ENCODE assay signal across 8 mouse cellular contexts in genomic region chr19:5272801-5273733, GRCm38 (mm10). TPM values are rescaled to one million over a fixed set of nuclear protein-coding genes. Genes with fewer than 3 reads are reported as not detected.
DNase-seq lines count a peak whose midpoint lies in the region; ATAC-seq lines count a peak whose summit lies in the region.

Pacs1 (minus strand) TSS chr19:5273119.

- H3K27ac ChIP-seq in intestine, embryonic 14.5 days (ENCODE audit: low read depth): peak within 1 kb of the TSS; percentile 84

- peak within 1 kb of the TSS; percentile 93 for H3K4me2 ChIP-seq in intestine, embryonic 14.5 days (ENCODE audit: low read length)

- H3K27me3 ChIP-seq in intestine, embryonic 14.5 days (replicated peaks; ENCODE audit: control insufficient read depth, insufficient read depth, low read length): no peaks in the 10 kb centered on the region

- ATAC-seq in intestine, embryonic 14.5 days (replicated peaks; ENCODE audit: low FRiP score, low TSS enrichment, low read depth): peak; percentile 87

- H3K9ac ChIP-seq in intestine, embryonic 14.5 days (ENCODE audit: low read length): peak within 1 kb of the TSS; percentile 84

- peaks cover 38% of the 10 kb centered on the region for H3K36me3 ChIP-seq in intestine, embryonic 14.5 days (ENCODE audit: control insufficient read depth, insufficient read depth, low read length)

- peak within 1 kb of the TSS; percentile 98 for H3K4me3 ChIP-seq in intestine, embryonic 14.5 days (ENCODE audit: low read depth, low read length)

- H3K4me1 ChIP-seq in intestine, embryonic 14.5 days (replicated peaks; ENCODE audit: control insufficient read depth, insufficient read depth, low read length): peaks cover 20% of the 10 kb centered on the region

- peak; percentile 81 for DNase-seq in adipocyte (ENCODE audit: low spot score)
- DNase-seq in embryo, embryonic 10.5 days (ENCODE audit: low spot score): peak; percentile 93
- peak; percentile 90 for DNase-seq in gastrocnemius, postnatal 25 days
- DNase-seq in intestine, embryonic 14.5 days (ENCODE audit: low spot score): peak; percentile 90
- peak; percentile 79 to 87 for DNase-seq in left cerebral cortex, postnatal 14 days (ENCODE audit: low spot score in 2 of 2)
- DNase-seq in mesoderm, embryonic 11.5 days (ENCODE audit: low read depth, low spot score): peak; percentile 94
- peak; percentile 74 to 77 for DNase-seq in right cerebral cortex, postnatal 36 days (ENCODE audit: low spot score in 2 of 2)
- DNase-seq in yolk sac, embryonic 10.5 days (ENCODE audit: low spot score): peak; percentile 88

- no peaks in the 10 kb centered on the region for H3K9me3 ChIP-seq in intestine, embryonic 14.5 days (ENCODE audit: control insufficient read depth, low read length)

- WGBS in intestine, embryonic 14.5 days: under 1% methylated on average over 68 of the region's 97 CpGs

- intact Hi-C loops in left cerebral cortex, postnatal 14 days (cut with DNase I): loop anchor here (5.0 kb wide), 1 partner anchor 71 kb away; no protein-coding TSS in a partner anchor

RNA-seq across cellular contexts. Expression of gene Pacs1, which starts in this region (rescaled TPM):
- 1 to 10 TPM; 5.6 to 6.5 TPM for total RNA-seq in gastrocnemius, postnatal 25 days (2021)
- polyA plus RNA-seq in intestine, embryonic 14.5 days (2014; fragmentation: Nextera tagmentation; extraction: Ambion mirVana): 22.9 and 23.4 TPM in 2 replicates
- total RNA-seq in left cerebral cortex, postnatal 14 days (2021): 10 to 100 TPM; 66.2 to 69.4 TPM

Comparison
In these comparisons a context has a peak if more than half of its experiments do, and no peak if none do; other contexts are left out.
1. Peak in every context shown above with its lines: DNase-seq, ATAC-seq, H3K4me3 ChIP-seq and H3K27ac ChIP-seq.
2. RNA of gene Pacs1 (total RNA-seq): 66.2 to 69.4 TPM in left cerebral cortex, postnatal 14 days; 5.6 to 6.5 TPM in gastrocnemius, postnatal 25 days; every median in the first group is over 4 times any median in the second.